Mouse (Mus musculus) kidney, adult 2 months (tissue): ENCODE results near the gene C1qbp. TPM values are rescaled to one million over a fixed set of nuclear protein-coding genes. Genes with fewer than 3 reads are reported as not detected.

Experiments used
- DNase-seq: peaks from one replicate; pipeline ENCODE4 v3.0.0; 2021
- H3K27ac ChIP-seq: fragments of 200-500 bp; 2 replicates; pipeline ENCODE4 v1.5.1; 2012; ENCODE audit warnings: low read depth, low read length, control low read depth, inconsistent platforms; ENCODE audit not compliant: insufficient read depth
- H3K27me3 ChIP-seq: fragments of 200-500 bp; replicated peaks from 2 replicates; pipeline ENCODE4 v1.6.1; 2012; ENCODE audit warnings: mild to moderate bottlenecking, moderate library complexity, low read length, inconsistent platforms; ENCODE audit not compliant: control insufficient read depth, insufficient read depth
- H3K36me3 ChIP-seq: fragments of 200-500 bp; 2 replicates; pipeline ENCODE4 v1.6.1; 2012; ENCODE audit warnings: mild to moderate bottlenecking, moderate library complexity, low read length, inconsistent platforms; ENCODE audit not compliant: control insufficient read depth, insufficient read depth
- H3K4me1 ChIP-seq: fragments of 200-500 bp; 2 replicates; pipeline ENCODE4 v1.6.1; 2011; ENCODE audit warnings: low read length; ENCODE audit not compliant: control insufficient read depth, insufficient read depth
- H3K4me3 ChIP-seq: fragments of 200-500 bp; 2 replicates; pipeline ENCODE4 v1.5.1; 2011; ENCODE audit warnings: mild to moderate bottlenecking, low read depth, low read length, control low read depth; ENCODE audit not compliant: insufficient read depth
- CTCF ChIP-seq: fragments of 200-500 bp; conservative IDR thresholded peaks from 2 replicates; pipeline ENCODE4 v1.5.1; 2011; ENCODE audit warnings: low read depth, mild to moderate bottlenecking, control low read depth, low read length, moderate library complexity, mixed read lengths; ENCODE audit not compliant: insufficient read depth, insufficient read length
- POLR2A ChIP-seq: fragments of 200-500 bp; IDR thresholded peaks from one replicate; pipeline ENCODE4 v1.6.1; 2011; ENCODE audit warnings: low read depth, low read length, control low read depth
- WGBS: fragments of 180-500 bp; shearing (Covaris S2); methylation state at CpG from one replicate; pipeline ENCODE4 v1.1.7; 2018; 5-methylcytosine and 5-hydroxymethylcytosine counted together
- polyA plus RNA-seq: library from polyadenylated mRNA; depleted of rRNA; stranded (reverse); fragments of >200 nt; gene quantifications from 2 replicates; pipeline ENCODE4 v1.2.3, GENCODE M21; 2012; rRNA removed

C1qbp gene
- polyA plus RNA-seq, result 111 and 138 TPM in 2 replicates

DNA sequence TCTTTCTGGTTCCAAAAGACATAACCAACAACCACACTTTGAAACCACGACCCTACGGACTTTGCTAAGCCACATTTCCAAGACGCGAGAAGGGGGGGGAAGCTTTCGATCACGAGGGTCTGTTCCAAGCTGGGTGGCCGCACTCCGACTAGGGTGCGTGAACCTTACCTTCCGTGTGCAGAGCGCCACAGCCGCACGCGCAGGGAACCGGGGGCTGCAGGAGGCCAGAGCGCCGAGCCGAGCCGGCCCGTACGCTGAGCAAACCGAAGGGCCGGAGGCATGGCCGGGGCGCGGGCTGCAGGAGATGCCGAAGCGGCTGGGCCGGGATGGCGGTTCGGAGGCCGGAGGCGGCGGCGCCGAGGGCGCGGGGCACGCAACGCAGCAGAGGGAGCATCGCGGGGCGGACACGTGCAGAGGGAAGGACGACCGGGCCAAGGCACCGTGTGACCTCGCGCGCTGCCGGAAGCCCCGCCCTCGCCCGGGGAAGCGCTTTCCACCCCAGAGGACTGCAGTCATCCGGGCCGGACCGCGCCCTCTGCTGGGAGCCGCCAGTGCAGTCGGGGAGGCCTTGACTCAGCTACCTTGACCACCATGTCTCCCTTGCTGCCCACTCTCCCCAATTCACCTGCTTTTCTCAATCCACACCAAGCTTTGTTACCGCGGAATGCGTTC is at the start of gene C1qbp:
TSS of gene C1qbp (minus strand) at position 470 of the 672 bp plus-strand sequence.
- under 1% methylated on average over 58 of the region's 64 CpGs for WGBS
- Histone ChIP-seq H3K4me1 (peaks cover 3% of the 10 kb centered on the region; the same call in 1 of the 2 replicates), H3K27ac (peak within 1 kb of the TSS; percentile 67; the same call in 1 of the 2 replicates), H3K4me3 (peak within 1 kb of the TSS; percentile 98), H3K36me3 (peaks cover 2% of the 10 kb centered on the region; the same call in 1 of the 2 replicates), H3K27me3 (no peaks in the 10 kb centered on the region)
- peak; percentile 46 for TF ChIP-seq POLR2A
- peak; percentile 82 for TF ChIP-seq CTCF
- peak; percentile 96 for DNase-seq

DNA sequence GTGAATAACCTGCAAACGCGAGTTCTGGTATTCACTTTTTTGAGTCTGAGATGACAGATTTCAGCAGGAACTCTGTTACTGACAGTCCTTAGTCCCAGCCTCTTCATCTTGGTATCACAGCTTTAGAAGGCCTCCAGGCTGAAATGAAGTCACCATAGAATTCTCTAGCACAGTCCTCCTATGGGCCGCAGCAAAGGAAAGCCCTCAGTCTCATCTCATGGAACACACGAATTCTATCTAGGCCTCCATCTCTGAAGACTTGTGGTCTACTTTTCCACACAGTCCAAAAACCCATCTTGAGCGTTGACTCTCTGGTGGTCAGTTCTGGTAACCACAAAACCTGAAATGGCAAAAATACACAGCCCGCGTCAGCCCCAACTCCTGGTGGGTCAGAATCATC is 49.2 kb upstream of the C1qbp start:
- no peak for DNase-seq
- Histone ChIP-seq H3K27ac (no peak overlapping the region), H3K4me3 (no peak overlapping the region), H3K4me1 (no peaks in the 10 kb centered on the region), H3K27me3 (no peaks in the 10 kb centered on the region), H3K36me3 (no peaks in the 10 kb centered on the region)
- WGBS, result 74% methylated on average over 7 of the region's 7 CpGs
- no peak for TF ChIP-seq POLR2A

DNA sequence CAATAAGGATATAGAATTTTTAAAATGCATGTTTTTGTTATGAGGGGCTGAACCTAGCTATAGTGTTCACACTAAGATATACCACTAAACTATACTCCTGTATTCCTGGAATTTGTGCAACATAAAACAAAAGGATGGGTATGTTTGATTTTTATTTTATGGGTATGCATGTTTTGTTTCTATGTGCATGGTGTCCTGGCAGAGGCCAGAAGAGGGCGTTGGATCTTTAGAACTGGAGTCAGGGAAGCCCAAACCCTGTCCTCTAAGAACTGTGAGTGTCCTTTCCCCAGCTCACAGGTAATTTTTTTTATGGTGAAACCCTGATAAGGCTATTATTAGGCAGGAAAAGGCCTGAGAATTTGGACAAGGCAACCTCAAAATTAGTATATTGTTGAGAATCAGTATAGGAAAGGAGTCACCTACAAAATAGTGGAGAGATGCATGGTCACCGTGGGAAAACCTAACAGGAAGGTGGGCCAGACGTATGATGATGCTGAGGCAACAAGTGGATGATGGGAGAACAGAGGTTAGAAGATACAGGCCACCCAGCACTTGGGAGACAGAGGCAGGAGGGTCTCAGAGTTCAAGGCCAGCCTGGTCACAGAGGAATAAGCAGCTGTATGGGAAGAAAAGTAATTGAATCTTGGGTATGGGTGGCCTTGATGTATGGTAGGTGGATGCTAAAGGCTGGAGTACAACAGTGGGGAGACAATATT is 46.7 kb upstream of the C1qbp start:
- 76% methylated on average over 3 of the region's 3 CpGs for WGBS
- H3K4me1 ChIP-seq, result no peaks in the 10 kb centered on the region
- H3K36me3 ChIP-seq, result peaks cover 5% of the 10 kb centered on the region
- no peak for DNase-seq
- no peaks in the 10 kb centered on the region for H3K27me3 ChIP-seq
- TF ChIP-seq CTCF, result no peak
- no peak for TF ChIP-seq POLR2A
- no peak overlapping the region for H3K27ac ChIP-seq
- H3K4me3 ChIP-seq, result no peak overlapping the region

DNA sequence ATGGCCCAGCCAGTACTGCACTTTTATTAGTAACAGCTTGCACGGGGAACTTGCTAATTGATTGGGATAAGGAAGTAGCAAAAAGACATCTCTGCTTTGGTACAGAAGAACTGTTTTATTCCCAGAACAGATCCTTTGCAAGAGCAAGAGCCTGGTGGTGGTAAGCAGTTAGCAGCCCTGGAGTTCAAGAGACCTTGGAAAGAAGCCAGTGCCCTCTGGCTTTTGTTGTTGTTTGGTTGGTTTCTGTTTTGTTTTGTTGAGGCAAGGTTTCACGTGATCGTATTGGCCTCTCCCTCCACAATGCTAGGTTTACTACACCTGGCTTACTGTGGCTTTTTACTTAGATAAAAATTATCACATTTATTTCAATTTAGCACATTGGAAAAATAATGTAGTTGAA is 45.5 kb upstream of the C1qbp start:
- peak; percentile 10 for DNase-seq
- Histone ChIP-seq H3K36me3 (peaks cover 5% of the 10 kb centered on the region), H3K27me3 (no peaks in the 10 kb centered on the region), H3K4me3 (no peak overlapping the region), H3K27ac (no peak overlapping the region), H3K4me1 (no peaks in the 10 kb centered on the region)
- TF ChIP-seq POLR2A, result no peak
- WGBS, result 51% methylated on average over 3 of the region's 3 CpGs

DNA sequence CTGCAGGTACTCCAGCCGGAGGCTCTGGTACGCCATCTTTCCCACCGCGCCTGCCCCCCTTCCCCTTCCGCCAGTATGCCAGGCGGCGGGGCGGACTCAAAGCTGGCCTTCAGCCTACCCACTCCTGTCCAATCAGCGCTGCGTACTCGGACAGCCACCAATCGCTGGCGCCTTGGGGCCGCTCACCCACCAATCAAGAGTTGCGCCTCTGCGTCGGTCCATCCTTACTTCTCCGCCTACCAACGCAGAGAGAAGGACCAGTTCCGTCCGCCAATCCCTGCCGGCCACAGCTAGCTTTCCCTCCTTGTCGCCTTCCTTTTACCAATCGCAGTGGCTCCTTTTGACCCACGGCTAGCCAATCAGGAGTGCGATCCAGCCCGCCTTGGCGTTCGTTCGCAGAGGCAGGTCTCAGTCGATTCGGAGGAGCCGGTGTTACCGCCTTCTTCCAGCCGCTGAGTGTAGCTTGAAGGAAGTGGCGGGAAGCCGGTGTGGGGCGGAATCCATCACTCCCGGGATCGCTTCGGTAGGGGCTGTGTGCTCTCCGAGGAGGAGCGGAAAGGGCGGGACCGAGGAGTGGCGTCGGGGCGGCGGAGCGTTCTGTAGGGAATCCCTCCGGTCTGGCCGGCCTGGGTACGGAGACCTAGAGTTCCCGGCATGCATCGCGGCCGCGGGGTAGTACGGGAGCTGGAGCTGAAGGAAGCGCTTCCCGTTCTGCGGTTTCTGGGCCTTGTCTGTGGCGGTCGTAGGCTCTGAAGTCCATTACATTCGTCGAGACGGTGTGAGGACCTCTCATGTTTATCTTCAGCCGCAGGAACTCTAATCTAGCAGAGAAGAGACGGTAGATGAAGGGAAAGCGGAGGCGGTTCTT is 36.6 kb upstream of the C1qbp start, which contains the start of the genes Mis12 and Derl2:
TSS of gene Mis12 (plus strand) at position 411 of the 868 bp plus-strand sequence.
TSS of gene Derl2 (minus strand) at position 641 of the 868 bp plus-strand sequence.
- Histone ChIP-seq H3K27me3 (no peaks in the 10 kb centered on the region), H3K27ac (peak within 1 kb of the TSS; percentile 86), H3K36me3 (no peaks in the 10 kb centered on the region; the same call in 1 of the 2 replicates), H3K4me3 (peak within 1 kb of the TSS; percentile 94), H3K4me1 (peaks cover 3% of the 10 kb centered on the region)
- TF ChIP-seq POLR2A, result peak; percentile 53
- TF ChIP-seq CTCF, result no peak
- under 1% methylated on average over 71 of the region's 71 CpGs for WGBS
- peak; percentile 100 for DNase-seq

DNA sequence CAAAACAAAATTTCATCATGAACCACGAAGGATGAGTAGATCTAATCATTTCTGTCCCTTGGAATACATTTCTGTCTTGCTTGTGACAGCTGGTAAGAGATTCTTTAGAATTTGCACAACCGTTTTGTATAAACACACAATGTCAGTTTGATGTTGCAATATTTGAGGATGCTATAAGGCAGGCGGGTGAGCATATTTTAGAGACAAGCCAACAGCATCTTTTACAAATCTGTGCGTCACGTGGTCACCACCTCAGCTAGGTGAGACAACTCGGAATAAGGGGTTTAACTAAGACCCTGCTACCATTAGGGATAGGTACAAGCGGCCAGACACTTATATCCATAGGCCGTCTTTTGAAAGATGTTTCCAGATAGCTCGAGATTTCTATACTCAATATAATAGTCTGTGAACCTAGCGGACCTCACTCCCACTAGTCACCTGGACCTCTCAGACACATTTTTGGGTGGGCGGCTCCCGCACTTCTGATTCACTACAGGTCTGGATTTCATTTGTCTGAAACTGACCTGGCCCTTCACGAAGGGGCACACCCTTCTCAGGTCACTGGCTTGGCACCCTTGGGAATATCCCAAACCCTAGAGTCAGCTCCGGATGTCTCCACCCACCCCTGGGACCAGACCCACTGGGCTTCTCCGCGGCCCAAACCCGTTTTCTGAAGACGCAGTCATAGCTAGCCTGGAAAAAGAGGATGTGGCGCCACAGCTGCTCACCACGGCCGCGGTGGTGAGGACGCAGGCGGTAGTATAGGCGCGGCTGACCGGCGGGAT is 35.8 kb upstream of the C1qbp start:
- Histone ChIP-seq H3K4me3 (peak overlapping the region; percentile 94), H3K27me3 (no peaks in the 10 kb centered on the region), H3K27ac (peak overlapping the region; percentile 86), H3K36me3 (no peaks in the 10 kb centered on the region; the same call in 1 of the 2 replicates), H3K4me1 (peaks cover 3% of the 10 kb centered on the region)
- WGBS, result 4% methylated on average over 28 of the region's 28 CpGs
- DNase-seq, result no peak
- TF ChIP-seq POLR2A (no peak), CTCF (no peak)
